Mouse (Mus musculus) adrenal gland, postnatal 25 days (tissue): ENCODE measurements at regions not wholly inside any gene's neighbourhood (a gene's known extent, or its start where the extent isn't known, plus 50 kb on each side); places are given as distances from the start of the nearest gene placed in this dataset.
A peak's percentile ranks its signal among the peaks of the same experiment; 100 is the strongest.

Experiments
- DNase-seq: peaks from one replicate; pipeline ENCODE4 v3.0.0; 2021; ENCODE audit warnings: mixed read lengths

- DNase-seq: no peak
These were observed 187.3 kb upstream of the Eci2 start for GRCm38 (mm10) chr13:35214219-35214618.

GRCm38 (mm10) chr13:35226142-35226829, 199.4 kb upstream of the Eci2 start:
- no peak for DNase-seq

- no peak for DNase-seq
These were observed 200.0 kb upstream of the Eci2 start for GRCm38 (mm10) chr13:35226944-35227343.

DNA sequence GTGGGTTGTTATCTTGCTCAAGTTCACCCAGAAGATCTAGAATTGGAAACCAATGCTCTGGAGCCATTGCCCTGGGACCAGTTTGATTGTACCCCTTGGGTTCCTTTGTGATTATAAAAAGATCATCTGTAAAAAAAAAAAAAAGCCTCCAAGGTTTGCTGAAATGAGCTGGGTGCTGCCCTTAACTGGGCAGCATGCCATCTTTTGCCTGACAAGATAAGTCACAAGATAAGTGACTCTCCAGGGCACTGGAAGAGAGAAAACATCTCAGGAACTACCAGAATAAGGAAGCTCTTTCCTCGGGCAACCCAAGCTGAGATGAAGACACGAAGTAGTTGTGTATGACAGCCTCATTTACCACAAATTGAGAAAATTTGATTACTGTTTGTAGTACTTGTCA, 202.7 kb upstream of the Eci2 start:
- DNase-seq: peak; percentile 52

DNA sequence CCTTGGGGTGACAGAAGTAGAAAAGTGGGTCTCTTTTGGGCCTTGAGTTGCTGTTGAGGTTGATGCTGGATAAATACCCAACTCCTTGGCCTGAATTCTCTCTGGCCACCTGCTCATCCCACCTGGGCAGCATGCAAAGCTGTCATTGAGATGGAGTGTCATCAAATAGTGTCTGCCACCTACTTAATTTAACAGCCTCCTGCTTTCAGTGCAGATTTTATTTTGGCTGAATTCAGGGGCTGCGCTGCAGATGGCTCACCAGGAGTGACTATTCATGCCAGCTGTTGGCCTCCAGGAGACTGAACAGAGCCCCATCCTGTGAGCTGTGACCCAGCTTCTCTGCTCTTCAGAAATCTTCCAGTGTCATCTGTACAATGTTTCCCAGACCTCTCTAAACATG, 206.7 kb upstream of the Eci2 start:
- DNase-seq: no peak

- no peak for DNase-seq
These were observed 214.5 kb upstream of the Eci2 start for GRCm38 (mm10) chr13:35241443-35241842.

- DNase-seq: no peak
These were observed 217.1 kb upstream of the Eci2 start for GRCm38 (mm10) chr13:35243946-35244345.

DNA sequence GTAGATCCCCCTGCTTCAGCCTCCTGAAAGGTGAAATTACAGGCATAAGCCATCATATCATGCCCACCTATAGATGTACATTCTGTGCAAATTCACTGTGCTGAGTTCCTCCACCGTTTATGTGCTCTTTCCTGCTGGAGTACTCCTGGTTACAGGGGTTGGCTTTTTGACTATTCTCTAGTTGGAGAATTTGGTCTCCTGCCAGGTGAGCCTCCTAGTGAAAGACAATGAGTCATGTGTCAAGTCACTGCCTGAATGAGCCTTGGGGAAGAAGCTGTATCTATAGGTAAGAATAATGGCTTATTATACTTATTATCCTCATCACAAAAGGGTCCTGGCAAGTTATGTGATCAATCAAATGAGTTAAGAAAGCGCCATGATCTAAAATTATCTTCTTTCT, 230.5 kb upstream of the Eci2 start:
- DNase-seq: peak; percentile 6

- DNase-seq: no peak
These were observed 231.8 kb upstream of the Eci2 start for GRCm38 (mm10) chr13:35258720-35259119.

- no peak for DNase-seq
These were observed 257.1 kb upstream of the Eci2 start for GRCm38 (mm10) chr13:35283959-35284358.

DNA sequence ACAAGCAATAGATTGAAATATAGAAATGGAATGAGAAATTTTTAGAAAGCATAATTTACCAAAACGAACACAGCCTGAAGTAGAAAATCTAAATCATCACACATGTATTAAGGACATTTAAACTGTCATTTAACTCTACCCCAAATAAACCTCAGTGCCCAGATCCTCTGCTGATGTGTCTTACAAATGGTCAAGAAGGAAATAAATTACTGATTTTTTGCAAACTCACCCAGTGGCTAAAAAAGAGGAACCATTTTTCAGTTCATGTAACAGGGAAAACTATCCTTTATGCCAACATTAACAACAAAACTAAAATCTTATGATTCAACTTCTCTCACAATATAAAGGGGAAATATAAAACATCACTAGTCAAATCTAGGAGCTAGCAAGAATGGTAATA, 275.2 kb upstream of the Eci2 start:
- no peak for DNase-seq

DNA sequence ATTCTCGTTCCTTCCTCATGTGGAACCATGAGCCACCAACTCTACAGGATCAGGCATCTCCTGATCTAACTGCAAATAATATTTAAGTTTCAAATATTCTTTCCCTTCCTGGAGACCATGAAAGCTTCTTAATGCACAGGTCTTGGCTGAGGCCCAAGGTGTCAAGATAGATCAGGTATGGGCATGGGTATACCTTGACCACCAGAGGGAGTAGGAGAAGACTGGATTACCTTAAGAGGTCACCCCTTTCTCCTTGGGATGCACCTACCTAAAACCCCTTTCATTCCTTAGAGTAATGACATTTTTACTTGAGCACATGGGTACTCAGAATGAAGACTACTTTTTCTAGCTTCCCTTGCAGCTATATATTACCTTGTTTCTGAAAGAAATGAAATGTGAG, 289.9 kb upstream of the Eci2 start:
- DNase-seq: no peak

DNA sequence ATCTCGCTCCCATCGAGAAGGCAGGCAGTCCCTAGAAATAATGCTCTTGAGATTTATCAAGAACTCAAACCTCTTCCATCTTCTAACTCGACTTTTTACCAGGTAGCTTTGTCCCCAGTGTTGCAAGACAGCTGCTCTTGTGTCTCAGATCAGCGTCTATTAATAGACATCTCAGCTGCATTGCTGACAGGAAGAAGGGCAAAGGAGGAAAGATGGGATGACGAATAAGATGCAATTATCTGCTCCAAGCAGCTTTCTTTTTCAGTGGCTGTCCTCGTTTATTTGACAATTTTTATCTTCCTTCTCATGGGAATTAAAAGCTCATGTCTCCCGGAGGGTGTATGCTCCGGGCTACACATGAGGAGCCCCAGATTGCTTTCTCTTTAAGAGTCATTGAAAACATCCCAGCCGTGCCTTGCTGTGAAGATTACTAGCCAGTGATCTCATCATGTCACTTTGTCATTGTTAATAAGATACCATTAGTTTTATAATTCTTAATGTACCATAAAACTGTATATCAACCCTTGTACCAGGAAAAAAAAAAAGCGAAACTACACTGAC, 299.9 kb upstream of the Eci2 start:
- no peak for DNase-seq

GRCm38 (mm10) chr13:35328320-35328719, 301.4 kb upstream of the Eci2 start:
- DNase-seq: no peak

GRCm38 (mm10) chr13:35330926-35331325, 304.0 kb upstream of the Eci2 start:
- no peak for DNase-seq

DNA sequence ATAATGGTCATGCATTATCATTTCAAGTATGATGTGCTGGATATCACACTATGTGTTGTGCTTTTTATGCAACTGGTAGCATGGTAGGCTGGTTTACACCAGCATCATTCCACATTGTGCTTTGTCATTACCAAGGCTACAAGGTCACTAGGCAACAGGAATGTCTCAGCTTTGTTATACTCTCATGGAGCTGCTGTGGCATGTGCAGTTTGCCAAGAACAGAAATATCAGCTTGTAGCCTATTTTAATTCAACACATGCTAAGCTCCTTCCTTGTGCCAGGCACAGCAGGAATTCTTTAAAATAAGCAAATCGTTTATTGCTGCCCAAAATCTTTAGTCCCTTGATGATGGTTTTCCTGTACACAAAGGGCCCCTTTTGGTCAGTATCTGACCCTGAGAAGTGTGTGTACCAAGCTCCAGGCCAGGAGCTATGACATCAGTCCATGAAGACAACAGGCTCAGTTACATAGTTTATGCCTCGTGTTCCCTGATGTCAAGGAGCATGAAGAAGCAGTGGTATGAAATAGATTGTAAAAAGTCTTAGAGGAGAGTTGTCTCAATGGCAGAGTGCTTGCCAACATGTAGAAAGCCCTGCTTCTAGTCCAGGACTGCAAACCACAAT, 314.0 kb upstream of the Cdyl start:
- DNase-seq: no peak

DNA sequence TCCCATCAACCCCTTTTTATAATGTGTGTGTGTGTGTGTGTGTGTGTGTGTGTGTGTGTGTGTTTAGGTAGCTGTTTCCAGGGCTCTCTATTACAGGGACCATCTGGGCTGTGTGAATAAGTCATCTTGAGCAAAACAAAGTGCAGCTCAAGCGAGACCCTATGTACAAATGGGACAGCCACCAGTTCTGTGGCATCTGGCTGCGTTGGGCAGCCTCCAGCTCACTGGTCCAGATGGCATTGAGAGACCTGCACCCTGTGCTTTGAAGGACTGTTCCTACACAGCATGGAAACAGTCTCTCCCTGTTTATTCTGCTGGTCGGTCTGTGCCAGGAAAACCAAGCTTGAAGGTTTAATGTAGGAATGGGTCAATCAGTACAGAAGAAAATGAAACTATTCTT, 311.4 kb upstream of the Cdyl start:
- DNase-seq: no peak

DNA sequence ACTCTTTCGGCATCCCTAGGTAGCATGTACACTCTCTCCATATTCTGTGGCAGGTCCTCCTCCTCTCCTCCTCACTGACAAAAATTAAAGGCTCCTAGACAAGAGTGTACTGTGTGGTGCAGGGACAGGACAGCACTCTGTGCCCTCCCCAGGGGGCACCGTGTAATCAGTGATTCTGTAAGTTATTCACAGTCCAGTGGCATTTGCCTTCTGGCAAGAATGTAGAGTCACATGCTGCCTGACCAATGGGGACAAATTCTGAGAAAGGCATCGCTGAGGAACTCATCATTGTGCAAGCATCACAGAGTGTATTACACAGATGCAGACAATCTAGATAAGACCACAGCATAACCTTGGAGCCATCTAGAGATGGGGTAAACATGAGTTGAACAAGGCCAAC, 300.3 kb upstream of the Cdyl start:
- DNase-seq: peak; percentile 6

DNA sequence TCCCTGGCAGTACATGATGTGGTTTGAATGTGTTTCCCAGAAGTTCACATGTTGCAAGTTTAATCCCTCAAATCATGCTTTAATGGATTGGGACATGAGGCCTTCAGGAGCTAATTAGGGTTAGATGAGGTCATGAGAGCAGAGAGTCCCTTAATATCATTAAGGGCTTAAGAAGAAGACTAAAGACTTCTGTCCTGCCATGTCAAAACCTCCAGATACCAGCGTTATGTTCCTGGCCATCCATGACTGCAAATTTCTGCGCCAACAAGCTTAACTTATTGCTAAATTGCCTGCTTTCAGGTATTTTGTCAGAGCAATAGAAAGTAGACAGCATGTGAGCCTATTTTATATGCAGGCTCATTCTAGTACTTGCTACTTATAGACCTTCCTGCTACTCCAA, 282.1 kb upstream of the Cdyl start:
- DNase-seq: no peak

- no peak for DNase-seq
These were observed 280.1 kb upstream of the Cdyl start for GRCm38 (mm10) chr13:35379500-35379899.

- DNase-seq: no peak
These were observed 279.2 kb upstream of the Cdyl start for GRCm38 (mm10) chr13:35380224-35381009.

DNA sequence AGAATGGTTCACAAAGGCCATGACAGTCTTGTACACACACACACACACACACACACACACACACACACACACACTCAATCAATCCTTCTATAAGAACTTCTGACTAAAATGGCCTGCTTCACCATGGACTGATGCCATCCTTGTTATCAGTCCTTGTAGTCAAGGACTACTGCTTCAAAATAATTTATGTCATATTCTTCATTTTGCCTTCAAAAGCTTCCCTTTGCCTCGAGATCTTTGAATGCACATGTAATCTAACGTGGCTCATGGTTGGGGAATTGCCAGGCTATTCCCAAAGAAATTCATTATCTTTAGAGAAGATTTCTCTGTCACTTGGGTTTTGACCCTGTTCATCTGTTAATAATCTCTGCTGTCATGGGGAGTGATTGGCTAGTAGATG, 278.0 kb upstream of the Cdyl start:
- peak; percentile 37 for DNase-seq

DNA sequence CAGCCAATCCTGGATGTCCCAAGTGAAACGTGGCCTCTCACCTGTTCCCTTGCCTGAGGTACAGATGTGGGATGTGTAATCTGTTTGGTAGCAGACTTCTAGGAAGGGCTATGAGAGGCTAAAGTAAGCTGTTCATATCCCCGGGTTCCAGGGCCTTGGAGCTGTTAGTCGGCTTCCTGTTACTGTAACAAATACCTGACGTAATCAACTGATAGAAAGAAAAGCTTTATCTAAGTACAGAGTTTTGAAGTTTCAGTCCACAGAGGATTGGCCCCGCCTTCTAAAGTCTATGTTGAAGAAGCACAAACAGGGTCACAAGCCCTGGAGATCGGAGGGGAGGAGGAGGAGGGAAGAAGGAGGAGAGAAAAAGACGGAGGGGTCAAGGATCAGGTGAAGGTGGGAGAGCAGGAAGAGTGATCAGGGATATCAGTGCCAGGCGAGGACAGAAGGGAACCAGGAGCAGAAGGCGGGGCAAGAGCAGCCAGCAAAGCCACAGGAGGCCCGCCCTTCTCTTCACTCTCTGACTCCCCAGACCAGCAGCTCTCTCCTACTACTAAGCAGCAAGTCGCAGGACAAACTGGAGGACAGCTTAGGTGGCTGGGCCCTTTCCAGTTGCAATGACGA, 276.5 kb upstream of the Cdyl start:
- no peak for DNase-seq
